Mouse (Mus musculus): Measurements from ENCODE around the gene Olfr1090. TPM values are rescaled to one million over a fixed set of nuclear protein-coding genes. Genes with fewer than 3 reads are reported as not detected.

Olfr1090 gene
- polyA plus RNA-seq (2015; fragmentation: Nextera tagmentation; extraction: Ambion mirVana): not detected in 2 replicates

- no peaks in the 10 kb centered on the region for H3K9me3 ChIP-seq (replicated peaks)
- no peak within 1 kb of the TSS for H3K4me3 ChIP-seq (replicated peaks)
- no peaks in the 10 kb centered on the region for H3K4me1 ChIP-seq
- no peaks in the 10 kb centered on the region for H3K27me3 ChIP-seq
- WGBS: 71% methylated on average over 1 of the region's 1 CpGs
- H3K9ac ChIP-seq: no peak within 1 kb of the TSS
- no peak for ATAC-seq (ENCODE audit: insufficient number of reproducible peaks, low FRiP score, low TSS enrichment, low read depth)
- no peak within 1 kb of the TSS for H3K27ac ChIP-seq (replicated peaks)
- no peak within 1 kb of the TSS for H3K4me2 ChIP-seq (replicated peaks)
- H3K36me3 ChIP-seq: no peaks in the 10 kb centered on the region
Measured at GRCm38 (mm10) chr2:86758893-86759292, at the start of gene Olfr1090. TSS of gene Olfr1090 (minus strand) at chr2:86758993.

- Histone ChIP-seq H3K9me3 (replicated peaks) (no peaks in the 10 kb centered on the region), H3K27me3 (no peaks in the 10 kb centered on the region), H3K27ac (replicated peaks) (no peak within 1 kb of the TSS), H3K36me3 (no peaks in the 10 kb centered on the region), H3K9ac (no peak within 1 kb of the TSS), H3K4me2 (replicated peaks) (no peak within 1 kb of the TSS), H3K4me1 (no peaks in the 10 kb centered on the region), H3K4me3 (replicated peaks) (no peak within 1 kb of the TSS)
- WGBS: 77% methylated on average over 2 of the region's 2 CpGs
- ATAC-seq (ENCODE audit: insufficient number of reproducible peaks, low FRiP score, low TSS enrichment, low read depth): no peak
Measured at GRCm38 (mm10) chr2:86782179-86782578, 23.4 kb upstream of the Olfr1090 start, which contains the start of gene Olfr1093. TSS of gene Olfr1093 (plus strand) at chr2:86782479.

- Histone ChIP-seq H3K27me3 (no peaks in the 10 kb centered on the region), H3K4me1 (no peaks in the 10 kb centered on the region), H3K4me3 (replicated peaks) (no peak overlapping the region), H3K9ac (no peak overlapping the region), H3K4me2 (replicated peaks) (no peak overlapping the region), H3K27ac (replicated peaks) (no peak overlapping the region), H3K36me3 (no peaks in the 10 kb centered on the region), H3K9me3 (replicated peaks) (no peaks in the 10 kb centered on the region)
- WGBS: 98% methylated on average over 6 of the region's 6 CpGs
- no peak for ATAC-seq (ENCODE audit: insufficient number of reproducible peaks, low FRiP score, low TSS enrichment, low read depth)
Measured at GRCm38 (mm10) chr2:86761050-86761449, 2.3 kb upstream of the Olfr1090 start.

GRCm38 (mm10) chr2:86733601-86734000 is 25.2 kb downstream of the Olfr1090 start, which contains the start of gene Olfr1089:
TSS of gene Olfr1089 (minus strand) at chr2:86733701.
- H3K9me3 ChIP-seq (replicated peaks): no peaks in the 10 kb centered on the region
- H3K4me2 ChIP-seq (replicated peaks): no peak within 1 kb of the TSS
- no peaks in the 10 kb centered on the region for H3K4me1 ChIP-seq
- H3K27ac ChIP-seq (replicated peaks): no peak within 1 kb of the TSS
- H3K27me3 ChIP-seq: no peaks in the 10 kb centered on the region
- no peak for ATAC-seq (ENCODE audit: insufficient number of reproducible peaks, low FRiP score, low TSS enrichment, low read depth)
- H3K4me3 ChIP-seq (replicated peaks): no peak within 1 kb of the TSS
- no peaks in the 10 kb centered on the region for H3K36me3 ChIP-seq
- H3K9ac ChIP-seq: no peak within 1 kb of the TSS

Other genes with a start within 250 kb of the Olfr1090 start
- gene Olfr1079, start 216.5 kb downstream of the Olfr1090 start, polyA plus RNA-seq (2015; fragmentation: Nextera tagmentation; extraction: Ambion mirVana): 0.12 and 0.32 TPM in 2 replicates
- gene Olfr1080, start 200.8 kb downstream of the Olfr1090 start, polyA plus RNA-seq (2015; fragmentation: Nextera tagmentation; extraction: Ambion mirVana): not detected in 2 replicates
- gene Olfr1082, start 160.0 kb downstream of the Olfr1090 start, polyA plus RNA-seq (2015; fragmentation: Nextera tagmentation; extraction: Ambion mirVana): not detected in 2 replicates
- not detected in 2 replicates for gene Olfr1084, start 119.3 kb downstream of the Olfr1090 start, polyA plus RNA-seq (2015; fragmentation: Nextera tagmentation; extraction: Ambion mirVana)
- not detected in 2 replicates for gene Olfr1085, start 97.0 kb downstream of the Olfr1090 start, polyA plus RNA-seq (2015; fragmentation: Nextera tagmentation; extraction: Ambion mirVana)
- gene Olfr1086, start 78.9 kb downstream of the Olfr1090 start, polyA plus RNA-seq (2015; fragmentation: Nextera tagmentation; extraction: Ambion mirVana): not detected in 2 replicates
- 0.35 TPM in 1 of 2 replicates, not detected in the other for gene Olfr1087, start 60.6 kb downstream of the Olfr1090 start, polyA plus RNA-seq (2015; fragmentation: Nextera tagmentation; extraction: Ambion mirVana)
- gene Olfr1089, start 25.3 kb downstream of the Olfr1090 start, polyA plus RNA-seq (2015; fragmentation: Nextera tagmentation; extraction: Ambion mirVana): not detected in 2 replicates
- gene Olfr1093, start 23.5 kb upstream of the Olfr1090 start, polyA plus RNA-seq (2015; fragmentation: Nextera tagmentation; extraction: Ambion mirVana): not detected in 2 replicates
- not detected in 2 replicates for gene Olfr141, start 51.0 kb upstream of the Olfr1090 start, polyA plus RNA-seq (2015; fragmentation: Nextera tagmentation; extraction: Ambion mirVana)
- not detected in 2 replicates for gene Olfr1094, start 65.7 kb upstream of the Olfr1090 start, polyA plus RNA-seq (2015; fragmentation: Nextera tagmentation; extraction: Ambion mirVana)
- gene Olfr1095, start 92.7 kb upstream of the Olfr1090 start, polyA plus RNA-seq (2015; fragmentation: Nextera tagmentation; extraction: Ambion mirVana): not detected in 2 replicates
- not detected in 2 replicates for gene Gm13723, start 115.8 kb upstream of the Olfr1090 start, polyA plus RNA-seq (2015; fragmentation: Nextera tagmentation; extraction: Ambion mirVana)
- gene Olfr1097, start 133.2 kb upstream of the Olfr1090 start, polyA plus RNA-seq (2015; fragmentation: Nextera tagmentation; extraction: Ambion mirVana): not detected in 2 replicates
- gene Olfr1098, start 165.6 kb upstream of the Olfr1090 start, polyA plus RNA-seq (2015; fragmentation: Nextera tagmentation; extraction: Ambion mirVana): not detected in 2 replicates
- gene Olfr1099, start 201.7 kb upstream of the Olfr1090 start, polyA plus RNA-seq (2015; fragmentation: Nextera tagmentation; extraction: Ambion mirVana): not detected in 2 replicates
- 0.12 TPM in 1 of 2 replicates, not detected in the other for gene Olfr1100, start 221.0 kb upstream of the Olfr1090 start, polyA plus RNA-seq (2015; fragmentation: Nextera tagmentation; extraction: Ambion mirVana)
- gene Olfr1101, start 232.2 kb upstream of the Olfr1090 start, polyA plus RNA-seq (2015; fragmentation: Nextera tagmentation; extraction: Ambion mirVana): 0.16 TPM in 1 of 2 replicates, not detected in the other
- 0.09 TPM in 1 of 2 replicates, not detected in the other for gene Olfr1102, start 239.4 kb upstream of the Olfr1090 start, polyA plus RNA-seq (2015; fragmentation: Nextera tagmentation; extraction: Ambion mirVana)